ENCODE assay signal across 40 mouse cellular contexts in genomic region chr1:110005038-110005437, GRCm38 (mm10). TPM values are rescaled to one million over a fixed set of nuclear protein-coding genes. Genes with fewer than 3 reads are reported as not detected.
"Had no signal": no experiment of that assay in that cellular context is flagged by ENCODE, and none has a peak within 500 bp of the region (broad histone marks: within the 10 kb centered on the region; RNA-seq: fewer than 3 reads in every experiment).

No protein-coding gene starts in this region.

- H3K4me1 ChIP-seq: limb, embryonic 10.5 days; limb, embryonic 12.5 days; limb, embryonic 13.5 days; limb, embryonic 15.5 days; liver, embryonic 12.5 days; liver, embryonic 13.5 days; liver, embryonic 15.5 days; lung, embryonic 15.5 days; megakaryocyte, embryonic 14.5 days; midbrain, embryonic 10.5 days; midbrain, embryonic 12.5 days; midbrain, embryonic 13.5 days; midbrain, embryonic 15.5 days; neural tube, embryonic 12.5 days; neural tube, embryonic 13.5 days had no signal

- H3K9ac ChIP-seq: limb, embryonic 12.5 days; limb, embryonic 13.5 days; limb, embryonic 15.5 days; liver, embryonic 12.5 days; liver, embryonic 13.5 days; liver, embryonic 14.5 days; liver, embryonic 15.5 days; liver, postnatal 0 days; lung, embryonic 14.5 days; lung, embryonic 15.5 days; midbrain, embryonic 12.5 days; midbrain, embryonic 13.5 days; midbrain, embryonic 15.5 days; neural tube, embryonic 12.5 days; neural tube, embryonic 13.5 days had no signal

- H3K4me2 ChIP-seq: limb, embryonic 12.5 days; limb, embryonic 13.5 days; limb, embryonic 15.5 days; liver, embryonic 11.5 days; liver, embryonic 12.5 days; liver, embryonic 13.5 days; liver, embryonic 15.5 days; lung, embryonic 14.5 days; lung, embryonic 15.5 days; midbrain, embryonic 11.5 days; midbrain, embryonic 12.5 days; midbrain, embryonic 13.5 days; midbrain, embryonic 15.5 days; neural tube, embryonic 12.5 days; neural tube, embryonic 13.5 days had no signal

- H3K9me3 ChIP-seq: limb, embryonic 10.5 days; limb, embryonic 12.5 days; limb, embryonic 13.5 days; limb, embryonic 15.5 days; liver, embryonic 12.5 days; liver, embryonic 13.5 days; liver, embryonic 15.5 days; lung, embryonic 15.5 days; megakaryocyte, embryonic 14.5 days; midbrain, embryonic 10.5 days; midbrain, embryonic 12.5 days; midbrain, embryonic 13.5 days; midbrain, embryonic 15.5 days; neural tube, embryonic 12.5 days; neural tube, embryonic 13.5 days had no signal

- DNase-seq: left cerebral cortex, postnatal 4 days; liver; liver, embryonic 13.5 days; liver, postnatal 0 days; lung, adult 18-20 months; lung, adult 2 months; lung, embryonic 14.5 days; lung, postnatal 10 days; lung, postnatal 14 days; lung, postnatal 36 days; lung, postnatal 4 days; midbrain, embryonic 14.5 days had no signal

- H3K36me3 ChIP-seq: limb, embryonic 10.5 days; limb, embryonic 12.5 days; limb, embryonic 13.5 days; limb, embryonic 15.5 days; liver, embryonic 12.5 days; liver, embryonic 13.5 days; liver, embryonic 15.5 days; lung, embryonic 15.5 days; midbrain, embryonic 10.5 days; midbrain, embryonic 12.5 days; midbrain, embryonic 13.5 days; midbrain, embryonic 15.5 days; neural tube, embryonic 12.5 days; neural tube, embryonic 13.5 days had no signal

- H3K4me3 ChIP-seq: limb, embryonic 10.5 days; limb, embryonic 12.5 days; limb, embryonic 13.5 days; limb, embryonic 15.5 days; liver, embryonic 12.5 days; liver, embryonic 13.5 days; liver, embryonic 15.5 days; lung, embryonic 15.5 days; megakaryocyte, embryonic 14.5 days; midbrain, embryonic 10.5 days; midbrain, embryonic 12.5 days; midbrain, embryonic 13.5 days; midbrain, embryonic 15.5 days; myocyte; neural tube, embryonic 12.5 days; neural tube, embryonic 13.5 days had no signal

- H3K27ac ChIP-seq: limb, embryonic 10.5 days; limb, embryonic 12.5 days; limb, embryonic 13.5 days; limb, embryonic 15.5 days; liver, embryonic 12.5 days; liver, embryonic 13.5 days; liver, embryonic 14.5 days; liver, embryonic 15.5 days; lung, embryonic 15.5 days; macrophage; midbrain, embryonic 10.5 days; midbrain, embryonic 12.5 days; midbrain, embryonic 13.5 days; midbrain, embryonic 15.5 days; neural tube, embryonic 12.5 days; neural tube, embryonic 13.5 days had no signal

- H3K27me3 ChIP-seq: limb, embryonic 12.5 days; limb, embryonic 13.5 days; limb, embryonic 15.5 days; liver, embryonic 12.5 days; liver, embryonic 13.5 days; liver, embryonic 15.5 days; lung, embryonic 15.5 days; megakaryocyte, embryonic 14.5 days; midbrain, embryonic 12.5 days; midbrain, embryonic 13.5 days; midbrain, embryonic 15.5 days; neural tube, embryonic 12.5 days; neural tube, embryonic 13.5 days had no signal

- ATAC-seq: liver, embryonic 12.5 days; liver, postnatal 0 days; lung, postnatal 0 days; midbrain, embryonic 13.5 days; midbrain, embryonic 15.5 days; midbrain, embryonic 16.5 days had no signal

RNA-seq across cellular contexts. Expression of gene Cdh7, which starts 22.8 kb away (rescaled TPM):
- total RNA-seq: liver, adult 2 months; megakaryocyte progenitor cell, adult 5-6 weeks; megakaryocyte, adult 5-6 weeks; megakaryocyte-erythroid progenitor cell, adult 5-6 weeks; monocyte, adult 5-6 weeks had no signal
- polyA plus RNA-seq: liver, adult 2 months; liver, embryonic 13.5 days; liver, embryonic 15.5 days; liver, embryonic 16.5 days; liver, postnatal 0 days; lung, adult 2 months; lung, embryonic 14.5 days; lung, embryonic 15.5 days; lung, embryonic 16.5 days; lung, postnatal 0 days; macrophage; myocyte had no signal
